Comparison of ENCODE assay signal across 10 mouse cellular contexts in the genomic region with DNA sequence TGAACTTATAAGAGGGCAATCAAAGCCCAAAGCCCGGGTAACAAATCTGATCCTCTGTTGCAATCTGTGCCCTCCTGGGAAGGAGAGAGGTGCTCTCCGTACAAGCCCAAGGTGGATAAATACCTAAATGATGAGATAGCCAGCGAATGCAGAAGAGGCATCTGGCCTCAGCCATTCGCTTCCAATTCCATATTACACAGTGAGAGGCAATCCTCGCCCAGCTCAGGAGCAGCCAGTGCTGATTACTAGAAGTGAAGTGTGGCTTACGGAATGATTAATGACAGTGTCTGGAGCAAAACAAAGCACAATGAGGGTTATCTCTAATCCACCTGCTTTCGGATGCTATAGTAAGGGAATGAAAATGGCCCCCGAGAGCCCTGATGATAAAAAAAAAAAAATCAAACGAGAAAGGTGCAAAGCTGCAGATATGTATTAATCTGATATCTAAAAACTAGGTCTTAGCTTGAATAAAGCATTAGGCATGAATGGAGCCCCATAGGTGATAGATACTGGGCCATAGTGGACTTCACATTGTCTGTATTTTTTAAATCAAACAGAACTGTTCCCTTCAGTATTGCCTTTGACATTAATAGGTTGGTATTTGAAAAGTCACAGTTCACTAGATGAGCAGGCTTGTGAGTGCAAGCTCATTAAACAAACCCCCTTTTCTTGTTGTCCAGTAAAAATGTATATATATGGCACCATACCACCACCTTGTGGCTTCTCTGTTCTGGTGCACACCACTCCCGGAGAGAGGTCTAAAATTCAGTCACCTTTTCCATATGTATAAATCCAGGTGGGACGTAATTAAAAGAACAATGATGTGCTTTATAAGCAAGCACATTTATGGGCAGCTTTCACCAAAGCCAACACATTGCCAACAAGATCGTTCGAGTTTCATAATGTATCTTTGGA. TPM values are rescaled to one million over a fixed set of nuclear protein-coding genes. Genes with fewer than 3 reads are reported as not detected.
A peak's percentile ranks its signal among the peaks of the same experiment; 100 is the strongest.
DNase-seq lines count a peak whose midpoint lies in the region; ATAC-seq lines count a peak whose summit lies in the region.
"Had no signal": no experiment of that assay in that cellular context is flagged by ENCODE, and none has a peak within 500 bp of the region (broad histone marks: within the 10 kb centered on the region; RNA-seq: fewer than 3 reads in every experiment).

No protein-coding gene starts in this region.

- no peaks in the 10 kb centered on the region for H3K27me3 ChIP-seq in neural tube, embryonic 15.5 days (replicated peaks)

- no peak overlapping the region for H3K4me3 ChIP-seq in neural tube, embryonic 15.5 days (replicated peaks)
- H3K4me3 ChIP-seq: erythroblast, embryonic 14.5 days had no signal

- no peaks in the 10 kb centered on the region for H3K36me3 ChIP-seq in neural tube, embryonic 15.5 days

- peak; percentile 82 for ATAC-seq in neural tube, embryonic 15.5 days (ENCODE audit: low FRiP score)
- ATAC-seq in inflammation-experienced regulatory T-cells, adult 6 months, result no peak

- peak; percentile 36 to 43 for DNase-seq in cerebellum, postnatal 14 days
- DNase-seq in cerebellum, postnatal 25 days, result no peak
- peak; percentile 13 for DNase-seq in lung, postnatal 10 days
- DNase-seq in lung, postnatal 25 days (ENCODE audit: low spot score), result no peak
- DNase-seq in kidney, postnatal 14 days, result peak; percentile 15
- DNase-seq in gastrocnemius, postnatal 4 days (ENCODE audit: low spot score in 2 of 2), result no peak

- WGBS in neural tube, embryonic 15.5 days, result 41% methylated on average over 13 of the region's 13 CpGs

- H3K4me2 ChIP-seq in neural tube, embryonic 15.5 days, result peak overlapping the region; percentile 36

- H3K9ac ChIP-seq in neural tube, embryonic 15.5 days (replicated peaks), result no peak overlapping the region

- H3K4me1 ChIP-seq in neural tube, embryonic 15.5 days, result peaks cover 13% of the 10 kb centered on the region

- no peaks in the 10 kb centered on the region for H3K9me3 ChIP-seq in neural tube, embryonic 15.5 days (replicated peaks)

- H3K27ac ChIP-seq in neural tube, embryonic 15.5 days (replicated peaks), result no peak overlapping the region

RNA-seq across cellular contexts. Expression of gene Tmco5, which starts 57.4 kb away (rescaled TPM):
- not detected in 2 replicates for polyA plus RNA-seq in neural tube, embryonic 15.5 days (2015; fragmentation: Nextera tagmentation; extraction: Ambion mirVana)
- polyA plus RNA-seq in inflammation-experienced regulatory T-cells, adult 6 months (2017; shearing (Covaris generic)), result not detected
- not detected for total RNA-seq in gastrocnemius, postnatal 4 days (2021)
- polyA plus RNA-seq: erythroblast, embryonic 14.5 days; stomach, embryonic 16.5 days had no signal

Comparison
In these comparisons a context has a peak if more than half of its experiments do, and no peak if none do; other contexts are left out.
1. DNase-seq: peak in cerebellum, postnatal 14 days (2 of 2), lung, postnatal 10 days (single experiment) and kidney, postnatal 14 days (single experiment); none in cerebellum, postnatal 25 days (0 of 2), lung, postnatal 25 days (single experiment) and gastrocnemius, postnatal 4 days (0 of 2).